Mouse (Mus musculus) frontal cortex, adult 2 months (tissue): ENCODE measurements around the gene Slc22a15. TPM values are rescaled to one million over a fixed set of nuclear protein-coding genes. Genes with fewer than 3 reads are reported as not detected.
A peak's percentile ranks its signal among the peaks of the same experiment; 100 is the strongest.
"Not testable (repeated sequence)": the region's sequence is repeated elsewhere in the genome, so short reads cannot be mapped to it uniquely, and the experiment has no call there.

Experiments
- DNase-seq, 2 experiments: peaks; one replicate each; pipeline ENCODE4 v3.0.0; 2022; ENCODE audit warnings: low spot score in 1 of 2; ENCODE audit errors: extremely low spot score in 1 of 2
- polyA plus RNA-seq: library from polyadenylated mRNA; depleted of rRNA; stranded (reverse); fragments of >200 nt; gene quantifications from 2 replicates; pipeline ENCODE4 v1.2.3, GENCODE M21; 2012; rRNA removed

Slc22a15 gene
- polyA plus RNA-seq, 1 experiment, result 5.6 TPM

- DNase-seq, result no peak
These were observed 99.9 kb downstream of the Slc22a15 start for GRCm38 (mm10) chr3:101824338-101824737.

GRCm38 (mm10) chr3:101822052-101822451 is 102.2 kb downstream of the Slc22a15 start:
- no peak for DNase-seq

GRCm38 (mm10) chr3:101820708-101821107 is 103.5 kb downstream of the Slc22a15 start:
- DNase-seq, result not testable (repeated sequence)

- DNase-seq, result no peak
These were observed 108.2 kb downstream of the Slc22a15 start for GRCm38 (mm10) chr3:101816006-101816405.

- no peak for DNase-seq
These were observed 109.5 kb downstream of the Slc22a15 start for GRCm38 (mm10) chr3:101814790-101815189.

GRCm38 (mm10) chr3:101812341-101812962 is 111.8 kb downstream of the Slc22a15 start:
- DNase-seq, result peak; percentile 53 to 87

GRCm38 (mm10) chr3:101811931-101812330 is 112.3 kb downstream of the Slc22a15 start:
- DNase-seq, result no peak

GRCm38 (mm10) chr3:101807646-101808045 is 116.6 kb downstream of the Slc22a15 start:
- no peak for DNase-seq

- no peak for DNase-seq
These were observed 117.3 kb downstream of the Slc22a15 start for GRCm38 (mm10) chr3:101806941-101807340.

GRCm38 (mm10) chr3:101806149-101806548 is 118.1 kb downstream of the Slc22a15 start:
- DNase-seq, result peak; percentile 72 to 96

Other genes with a start within 250 kb of the Slc22a15 start
- 0.02 and 0.08 TPM in 2 replicates for gene Mab21l3, start 75.5 kb downstream of the Slc22a15 start, polyA plus RNA-seq
- gene Nhlh2, start 85.6 kb upstream of the Slc22a15 start, polyA plus RNA-seq, result 0.32 and 0.42 TPM in 2 replicates
- gene Casq2, start 162.0 kb upstream of the Slc22a15 start, polyA plus RNA-seq, result 6.3 and 7.1 TPM in 2 replicates